Mouse (Mus musculus) T-helper 2 cell (primary cell): Measurements from ENCODE around the gene Rsc1a1.

Source experiments
- in situ Hi-C: fragments of 300-600 bp; cut with MboI, MseI; formaldehyde crosslinking; loops from one replicate; pipeline ENCODE4 v1.15.1; 2025; ENCODE audit warnings: high pct_unique_total_duplicates

The Rsc1a1 gene

GRCm38 (mm10) chr4:141704625-141705024, 19.2 kb upstream of the Rsc1a1 start:
- in situ Hi-C loops: no loop called here

- in situ Hi-C loops: no loop called here
Observed at GRCm38 (mm10) chr4:141694719-141695118, 9.3 kb upstream of the Rsc1a1 start.

- in situ Hi-C loops: no loop called here
Observed at GRCm38 (mm10) chr4:141688505-141688904, 3.1 kb upstream of the Rsc1a1 start.

GRCm38 (mm10) chr4:141686525-141686924, 1.1 kb upstream of the Rsc1a1 start:
- in situ Hi-C loops: no loop called here

- in situ Hi-C loops: no loop called here
Observed at GRCm38 (mm10) chr4:141686093-141686492, 694 bp upstream of the Rsc1a1 start.

GRCm38 (mm10) chr4:141682706-141683230, 2.6 kb downstream of the Rsc1a1 start:
- in situ Hi-C loops: no loop called here

GRCm38 (mm10) chr4:141681767-141682166, 3.6 kb downstream of the Rsc1a1 start:
- in situ Hi-C loops: no loop called here

GRCm38 (mm10) chr4:141680892-141681291, 4.5 kb downstream of the Rsc1a1 start:
- in situ Hi-C loops: no loop called here

GRCm38 (mm10) chr4:141679016-141679415, 6.4 kb downstream of the Rsc1a1 start:
- in situ Hi-C loops: no loop called here

- in situ Hi-C loops: no loop called here
Observed at GRCm38 (mm10) chr4:141676462-141676979, 8.9 kb downstream of the Rsc1a1 start.

GRCm38 (mm10) chr4:141672325-141672724, 13.1 kb downstream of the Rsc1a1 start:
- in situ Hi-C loops: no loop called here

GRCm38 (mm10) chr4:141671389-141671788, 14.0 kb downstream of the Rsc1a1 start:
- in situ Hi-C loops: no loop called here

GRCm38 (mm10) chr4:141669898-141670712, 15.3 kb downstream of the Rsc1a1 start:
- in situ Hi-C loops: no loop called here

- in situ Hi-C loops: no loop called here
Observed at GRCm38 (mm10) chr4:141664799-141665198, 20.6 kb downstream of the Rsc1a1 start, which contains the start of gene Plekhm2. TSS of gene Plekhm2 (minus strand) at chr4:141664899.

GRCm38 (mm10) chr4:141664011-141664745, 21.2 kb downstream of the Rsc1a1 start:
- in situ Hi-C loops: no loop called here

GRCm38 (mm10) chr4:141663122-141663931, 22.1 kb downstream of the Rsc1a1 start:
- in situ Hi-C loops: no loop called here

- in situ Hi-C loops: no loop called here
Observed at GRCm38 (mm10) chr4:141660884-141661283, 24.5 kb downstream of the Rsc1a1 start.

- in situ Hi-C loops: no loop called here
Observed at GRCm38 (mm10) chr4:141659739-141660138, 25.7 kb downstream of the Rsc1a1 start.

- in situ Hi-C loops: no loop called here
Observed at GRCm38 (mm10) chr4:141658846-141659484, 26.4 kb downstream of the Rsc1a1 start.

GRCm38 (mm10) chr4:141656932-141657331, 28.5 kb downstream of the Rsc1a1 start:
- in situ Hi-C loops: no loop called here
